Mouse (Mus musculus) hindbrain, embryonic 11.5 days (tissue): ENCODE results near the gene Kif16b. TPM values are rescaled to one million over a fixed set of nuclear protein-coding genes. Genes with fewer than 3 reads are reported as not detected.

Source experiments
- ATAC-seq: fragments of 200-750 bp; cut with Nextera tagmentation; 2 replicates; pipeline ENCODE4 v1.8.0; 2017; ENCODE audit warnings: mild to moderate bottlenecking, moderate TSS enrichment, moderate library complexity; ENCODE audit not compliant: low FRiP score
- DNase-seq: peaks from one replicate; pipeline ENCODE4 v3.0.0-alpha.2; 2015; ENCODE audit warnings: low spot score
- H3K27ac ChIP-seq: fragments of 300-500 bp; sonication (generic); 2 replicates; pipeline ENCODE4 v1.5.1; 2014; ENCODE audit warnings: mild to moderate bottlenecking, low read depth, low read length
- H3K27me3 ChIP-seq: fragments of 300-500 bp; sonication (generic); 2 replicates; pipeline ENCODE4 v1.6.1; 2014; ENCODE audit warnings: mild to moderate bottlenecking, low read length, moderate library complexity, mixed read lengths; ENCODE audit not compliant: control insufficient read depth, insufficient read depth
- H3K36me3 ChIP-seq: fragments of 300-500 bp; sonication (generic); 2 replicates; pipeline ENCODE4 v1.6.1; 2014; ENCODE audit warnings: mild to moderate bottlenecking, low read length, moderate library complexity, mixed read lengths; ENCODE audit not compliant: control insufficient read depth, insufficient read depth
- H3K4me1 ChIP-seq: fragments of 300-500 bp; sonication (generic); replicated peaks from 2 replicates; pipeline ENCODE4 v1.6.1; 2014; ENCODE audit warnings: low read length, mixed read lengths; ENCODE audit not compliant: control insufficient read depth, insufficient read depth
- H3K4me2 ChIP-seq: fragments of 300-500 bp; sonication (generic); replicated peaks from 2 replicates; pipeline ENCODE4 v1.6.1; 2014; ENCODE audit warnings: mild to moderate bottlenecking, low read depth, low read length
- H3K4me3 ChIP-seq: fragments of 300-500 bp; sonication (generic); 2 replicates; pipeline ENCODE4 v1.5.1; 2014; ENCODE audit warnings: low read depth, low read length
- H3K9ac ChIP-seq: fragments of 300-500 bp; sonication (generic); 2 replicates; pipeline ENCODE4 v1.6.1; 2014; ENCODE audit warnings: low read depth, low read length
- H3K9me3 ChIP-seq: fragments of 300-500 bp; sonication (generic); 2 replicates; pipeline ENCODE4 v1.6.1; 2016; ENCODE audit warnings: low read length; ENCODE audit not compliant: control insufficient read depth
- WGBS: fragments of 180-500 bp; shearing (Covaris S2); extraction: QIAGEN DNeasy Blood & Tissue Kit; methylation state at CpG from one replicate; pipeline ENCODE4 v1.1.7; 2014; 5-methylcytosine and 5-hydroxymethylcytosine counted together
- polyA plus RNA-seq: library from polyadenylated mRNA; unstranded; fragments of >200 nt; fragmentation: Nextera tagmentation; extraction: Ambion mirVana; gene quantifications from 2 replicates; pipeline ENCODE4 v1.2.1, GENCODE M21; 2014

The Kif16b gene
- polyA plus RNA-seq, 1 experiment from 2014 or later, result 6.7 TPM

DNA sequence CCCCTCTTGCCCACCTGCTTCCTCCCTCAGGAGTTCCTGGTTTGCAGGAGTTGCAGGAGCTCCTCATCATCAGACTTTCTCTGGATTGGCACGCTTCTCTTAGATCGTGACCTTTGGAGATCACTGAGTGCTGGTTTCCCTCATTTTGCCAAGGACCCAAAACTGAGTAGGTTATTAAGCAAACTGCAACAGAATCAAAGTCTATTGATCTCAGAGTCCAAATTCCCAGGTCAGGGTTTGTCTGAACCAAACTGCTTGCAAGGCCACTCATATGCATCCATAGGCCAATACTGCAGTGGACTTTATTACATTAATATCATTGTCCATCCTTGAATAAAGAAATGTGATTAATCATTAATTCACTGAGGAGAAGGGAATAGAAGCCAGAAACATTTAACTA is 211.8 kb downstream of the Kif16b start:
- 83% methylated on average over 2 of the region's 2 CpGs for WGBS
- H3K4me3 ChIP-seq, result no peak overlapping the region
- H3K27ac ChIP-seq, result no peak overlapping the region
- no peaks in the 10 kb centered on the region for H3K9me3 ChIP-seq
- H3K9ac ChIP-seq, result no peak overlapping the region
- no peaks in the 10 kb centered on the region for H3K27me3 ChIP-seq
- ATAC-seq (no peak), DNase-seq (no peak)
- H3K4me1 ChIP-seq, result no peaks in the 10 kb centered on the region
- no peak overlapping the region for H3K4me2 ChIP-seq
- no peaks in the 10 kb centered on the region for H3K36me3 ChIP-seq

DNA sequence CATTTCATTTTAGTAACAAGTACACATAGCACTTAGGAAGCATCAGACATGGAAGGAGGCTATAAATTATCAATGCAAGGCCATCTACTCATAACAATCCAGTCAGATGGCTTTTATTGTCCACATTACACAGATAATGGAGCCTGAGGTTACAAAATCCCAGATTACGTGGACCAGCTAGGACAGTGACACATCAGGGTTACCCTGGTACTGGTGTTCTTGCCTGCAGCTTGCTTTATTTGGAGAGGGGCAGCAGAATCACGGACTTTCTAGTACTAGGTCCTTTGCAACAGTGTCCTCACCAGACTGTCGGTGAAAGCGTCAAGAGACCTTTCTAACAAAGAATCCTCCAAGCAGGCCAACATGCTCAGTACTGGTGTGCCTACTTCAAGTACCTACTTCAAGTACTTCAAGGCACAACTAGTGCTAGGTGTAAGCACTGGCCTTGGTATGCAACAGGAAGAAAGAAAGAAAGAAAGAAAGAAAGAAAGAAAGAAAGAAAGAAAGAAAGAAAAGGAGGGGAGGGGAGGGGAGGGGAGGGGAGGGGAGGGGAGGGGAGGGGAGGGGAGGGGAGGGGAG is 213.3 kb downstream of the Kif16b start:
- H3K4me2 ChIP-seq, result no peak overlapping the region
- H3K4me1 ChIP-seq, result no peaks in the 10 kb centered on the region
- no peaks in the 10 kb centered on the region for H3K27me3 ChIP-seq
- DNase-seq (no peak), ATAC-seq (no peak)
- no peaks in the 10 kb centered on the region for H3K36me3 ChIP-seq
- no peak overlapping the region for H3K9ac ChIP-seq
- H3K9me3 ChIP-seq, result no peaks in the 10 kb centered on the region
- WGBS, result 93% methylated on average over 4 of the region's 4 CpGs
- H3K4me3 ChIP-seq, result no peak overlapping the region
- no peak overlapping the region for H3K27ac ChIP-seq

GRCm38 (mm10) chr2:142682965-142683709 is 218.2 kb downstream of the Kif16b start:
- no peak overlapping the region for H3K9ac ChIP-seq
- 87% methylated on average over 5 of the region's 5 CpGs for WGBS
- H3K4me3 ChIP-seq, result no peak overlapping the region
- no peaks in the 10 kb centered on the region for H3K9me3 ChIP-seq
- no peaks in the 10 kb centered on the region for H3K4me1 ChIP-seq
- no peak for ATAC-seq
- no peaks in the 10 kb centered on the region for H3K36me3 ChIP-seq
- H3K27ac ChIP-seq, result no peak overlapping the region
- H3K4me2 ChIP-seq, result no peak overlapping the region
- no peak for DNase-seq
- no peaks in the 10 kb centered on the region for H3K27me3 ChIP-seq

- no peaks in the 10 kb centered on the region for H3K9me3 ChIP-seq
- ATAC-seq, result no peak
- no peaks in the 10 kb centered on the region for H3K36me3 ChIP-seq
- H3K4me1 ChIP-seq, result no peaks in the 10 kb centered on the region
- H3K9ac ChIP-seq, result no peak overlapping the region
- no peaks in the 10 kb centered on the region for H3K27me3 ChIP-seq
- H3K4me3 ChIP-seq, result no peak overlapping the region
- WGBS, result 83% methylated on average over 3 of the region's 3 CpGs
- no peak overlapping the region for H3K27ac ChIP-seq
- DNase-seq, result no peak
- no peak overlapping the region for H3K4me2 ChIP-seq
Measured at GRCm38 (mm10) chr2:142668426-142668825, 232.9 kb downstream of the Kif16b start.

DNA sequence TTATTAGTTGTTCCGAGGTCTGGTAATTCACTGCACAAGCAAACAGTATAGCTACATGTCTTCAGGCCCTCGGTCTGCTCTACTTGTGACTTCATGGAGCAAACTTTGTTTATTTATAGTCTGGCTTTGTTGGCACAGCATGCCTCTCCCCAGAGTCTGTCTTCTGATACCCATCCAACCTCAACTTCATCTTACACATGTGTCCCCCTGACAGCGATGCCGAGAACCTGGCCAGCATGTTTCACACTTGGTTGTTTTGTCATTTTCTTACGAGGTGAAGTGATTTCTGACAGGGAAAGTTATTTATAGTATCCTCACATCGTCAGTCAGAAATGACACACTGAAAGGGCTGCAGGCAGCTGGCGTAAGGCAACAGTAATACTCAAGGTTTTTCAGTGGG is 249.7 kb downstream of the Kif16b start:
- no peaks in the 10 kb centered on the region for H3K4me1 ChIP-seq
- no peak overlapping the region for H3K9ac ChIP-seq
- H3K27ac ChIP-seq, result no peak overlapping the region
- H3K4me3 ChIP-seq, result no peak overlapping the region
- DNase-seq (no peak), ATAC-seq (no peak)
- 81% methylated on average over 7 of the region's 7 CpGs for WGBS
- no peaks in the 10 kb centered on the region for H3K9me3 ChIP-seq
- no peak overlapping the region for H3K4me2 ChIP-seq
- H3K27me3 ChIP-seq, result no peaks in the 10 kb centered on the region
- H3K36me3 ChIP-seq, result no peaks in the 10 kb centered on the region

DNA sequence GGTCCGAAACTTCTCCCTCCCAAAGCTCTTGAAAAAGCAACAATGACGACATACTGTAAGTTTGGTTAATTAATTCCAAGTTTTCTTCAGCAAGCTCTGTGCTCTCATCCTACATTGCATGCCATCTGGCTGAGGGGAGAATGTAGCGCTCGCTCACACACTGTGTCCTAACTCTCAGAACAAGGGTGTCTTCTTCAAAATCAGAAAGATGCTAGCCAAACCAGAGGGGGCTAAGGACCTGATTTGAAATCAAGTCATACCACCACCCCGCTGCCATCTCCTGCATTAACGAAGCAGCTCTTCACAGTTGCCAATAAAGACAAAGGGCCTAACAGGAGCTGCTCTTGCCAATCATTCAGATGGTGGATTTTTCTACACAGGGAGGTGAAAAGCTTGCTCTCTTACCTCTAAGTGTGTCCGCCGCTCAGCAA is 253.3 kb downstream of the Kif16b start:
- WGBS, result 85% methylated on average over 8 of the region's 8 CpGs
- H3K4me1 ChIP-seq, result no peaks in the 10 kb centered on the region
- ATAC-seq (no peak), DNase-seq (no peak)
- no peaks in the 10 kb centered on the region for H3K9me3 ChIP-seq
- no peak overlapping the region for H3K4me3 ChIP-seq
- no peak overlapping the region for H3K4me2 ChIP-seq
- no peak overlapping the region for H3K27ac ChIP-seq
- no peaks in the 10 kb centered on the region for H3K36me3 ChIP-seq
- H3K27me3 ChIP-seq, result no peaks in the 10 kb centered on the region
- no peak overlapping the region for H3K9ac ChIP-seq

DNA sequence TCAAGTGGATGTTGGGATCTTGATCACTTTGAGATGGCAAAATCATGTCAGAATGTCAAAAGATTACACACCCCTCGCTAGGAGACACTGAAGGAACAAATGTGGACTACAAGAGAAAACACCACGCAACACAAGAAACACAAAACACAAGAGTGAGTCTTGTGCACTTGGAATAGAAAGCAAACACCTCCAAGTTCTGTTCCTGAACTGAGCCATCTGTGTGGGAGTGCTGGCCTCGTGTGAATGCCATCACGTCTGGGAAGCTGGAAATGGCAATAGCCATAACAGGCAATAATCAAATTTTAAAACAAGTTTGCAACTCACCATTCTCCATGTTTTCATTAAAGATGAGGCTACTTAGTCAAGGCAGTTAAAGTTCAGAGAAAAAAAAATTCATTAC is 254.5 kb downstream of the Kif16b start:
- H3K4me3 ChIP-seq, result no peak overlapping the region
- H3K27ac ChIP-seq, result no peak overlapping the region
- no peaks in the 10 kb centered on the region for H3K4me1 ChIP-seq
- H3K9ac ChIP-seq, result no peak overlapping the region
- H3K27me3 ChIP-seq, result no peaks in the 10 kb centered on the region
- 89% methylated on average over 4 of the region's 4 CpGs for WGBS
- H3K4me2 ChIP-seq, result no peak overlapping the region
- no peaks in the 10 kb centered on the region for H3K9me3 ChIP-seq
- H3K36me3 ChIP-seq, result no peaks in the 10 kb centered on the region
- DNase-seq (no peak), ATAC-seq (no peak)

- Histone ChIP-seq H3K27ac (no peak overlapping the region), H3K9ac (no peak overlapping the region), H3K36me3 (no peaks in the 10 kb centered on the region), H3K9me3 (no peaks in the 10 kb centered on the region), H3K4me3 (no peak overlapping the region), H3K27me3 (no peaks in the 10 kb centered on the region), H3K4me1 (no peaks in the 10 kb centered on the region), H3K4me2 (no peak overlapping the region)
- DNase-seq, result no peak
- 91% methylated on average over 2 of the region's 2 CpGs for WGBS
- ATAC-seq, result no peak
Measured at GRCm38 (mm10) chr2:142641766-142642165, 259.6 kb downstream of the Kif16b start.

GRCm38 (mm10) chr2:142635606-142636304 is 265.6 kb downstream of the Kif16b start:
- ATAC-seq, result no peak
- 81% methylated on average over 7 of the region's 7 CpGs for WGBS
- Histone ChIP-seq H3K4me1 (no peaks in the 10 kb centered on the region), H3K9me3 (no peaks in the 10 kb centered on the region), H3K27ac (no peak overlapping the region), H3K36me3 (no peaks in the 10 kb centered on the region), H3K27me3 (no peaks in the 10 kb centered on the region), H3K4me2 (no peak overlapping the region), H3K9ac (no peak overlapping the region), H3K4me3 (no peak overlapping the region)
- DNase-seq, result no peak
